Mouse (Mus musculus): Measurements from ENCODE around the gene Vmn1r231.

- TF ChIP-seq CTCF (conservative IDR thresholded peaks at IDR 0.05 in 1 of 2, IDR thresholded peaks at IDR 0.05 in 1 of 2; ENCODE audit: low read depth in 2 of 2, low read length in 2 of 2) (no peak), POLR2A (IDR thresholded peaks at IDR 0.05; ENCODE audit: low read depth, low read length) (no peak), E2F4 (IDR thresholded peaks at IDR 0.05; ENCODE audit: insufficient replicate concordance, low read depth, low read length) (no peak), POLR2AphosphoS2 (IDR thresholded peaks at IDR 0.05; ENCODE audit: low read depth, low read length) (no peak), EP300 (IDR thresholded peaks at IDR 0.05; ENCODE audit: low read length) (no peak), ETS1 (conservative IDR thresholded peaks at IDR 0.05; ENCODE audit: low read depth, low read length) (no peak), NRF1 (IDR thresholded peaks at IDR 0.05; ENCODE audit: low read depth, low read length) (no peak), TCF12 (IDR thresholded peaks at IDR 0.05; ENCODE audit: low read depth, low read length) (no peak)
These were observed 14.7 kb upstream of the Vmn1r231 start, which contains the start of gene Vmn1r232 for GRCm38 (mm10) chr17:20919614-20920013.

Measured in CH12.LX (cell line).